8 mouse cellular contexts compared by ENCODE assay signal in genomic region chr10:10557570-10558336, GRCm38 (mm10). TPM values are rescaled to one million over a fixed set of nuclear protein-coding genes. Genes with fewer than 3 reads are reported as not detected.
A peak's percentile ranks its signal among the peaks of the same experiment; 100 is the strongest.
DNase-seq lines count a peak whose midpoint lies in the region; ATAC-seq and TF ChIP-seq lines count a peak whose summit lies in the region.

Gene Rab32 (minus strand): TSS chr10:10558265.

- intact Hi-C loops in left cerebral cortex, postnatal 36 days (cut with DNase I), result loop anchor here (1.0 kb wide), 1 partner anchor 149 kb away; no protein-coding TSS in a partner anchor

- no peaks in the 10 kb centered on the region for H3K9me3 ChIP-seq in embryonic facial prominence, embryonic 11.5 days (replicated peaks; ENCODE audit: control insufficient read depth, low read length)
- H3K9me3 ChIP-seq in intestine, postnatal 0 days (ENCODE audit: control insufficient read depth), result no peaks in the 10 kb centered on the region
- H3K9me3 ChIP-seq in midbrain, embryonic 10.5 days (replicated peaks), result no peaks in the 10 kb centered on the region

- no peak within 1 kb of the TSS for H3K27ac ChIP-seq in embryonic facial prominence, embryonic 11.5 days (replicated peaks; ENCODE audit: low read depth, low read length)
- H3K27ac ChIP-seq in intestine, postnatal 0 days (ENCODE audit: low read depth, low read length), result peak within 1 kb of the TSS; percentile 62
- H3K27ac ChIP-seq in midbrain, embryonic 10.5 days (replicated peaks), result peak within 1 kb of the TSS; percentile 72; the same call in 1 of the 2 replicates

- peak within 1 kb of the TSS; percentile 58 for H3K9ac ChIP-seq in embryonic facial prominence, embryonic 11.5 days (replicated peaks; ENCODE audit: low read length)
- peak within 1 kb of the TSS; percentile 72 for H3K9ac ChIP-seq in intestine, postnatal 0 days (ENCODE audit: low read depth, low read length)

- H3K4me2 ChIP-seq in embryonic facial prominence, embryonic 11.5 days (ENCODE audit: low read depth, low read length), result peak within 1 kb of the TSS; percentile 95
- peak within 1 kb of the TSS; percentile 95 for H3K4me2 ChIP-seq in intestine, postnatal 0 days (replicated peaks; ENCODE audit: low read depth)

- no peaks in the 10 kb centered on the region for H3K27me3 ChIP-seq in embryonic facial prominence, embryonic 11.5 days (ENCODE audit: control insufficient read depth, insufficient read depth, low read length)
- H3K27me3 ChIP-seq in intestine, postnatal 0 days (replicated peaks; ENCODE audit: control insufficient read depth, insufficient read depth, low read length), result no peaks in the 10 kb centered on the region
- H3K27me3 ChIP-seq in midbrain, embryonic 10.5 days (ENCODE audit: low read depth, poor library complexity, severe bottlenecking), result peaks cover 8% of the 10 kb centered on the region; the same call in 1 of the 2 replicates

- TF ChIP-seq CTCF in intestine, postnatal 0 days (IDR thresholded peaks at IDR 0.05; ENCODE audit: low read depth), result peak; percentile 100

- ATAC-seq in embryonic facial prominence, embryonic 11.5 days (replicated peaks; ENCODE audit: insufficient number of reproducible peaks, low FRiP score, low TSS enrichment, low read depth), result peak; percentile 97
- ATAC-seq in granulocyte monocyte progenitor cell, adult 5-6 weeks (replicated peaks; ENCODE audit: poor library complexity, severe bottlenecking), result peak; percentile 84
- peak; percentile 99 for ATAC-seq in intestine, postnatal 0 days

- WGBS in embryonic facial prominence, embryonic 11.5 days, result under 1% methylated on average over 51 of the region's 51 CpGs
- WGBS in intestine, postnatal 0 days, result under 1% methylated on average over 51 of the region's 51 CpGs
- under 1% methylated on average over 51 of the region's 51 CpGs for WGBS in midbrain, embryonic 10.5 days

- peak; percentile 98 for DNase-seq in adrenal gland, postnatal 14 days
- peak; percentile 90 for DNase-seq in embryonic facial prominence, embryonic 11.5 days (ENCODE audit: low spot score)
- peak; percentile 79 to 80 for DNase-seq in left cerebral cortex, postnatal 36 days (ENCODE audit: low spot score in 2 of 2)
- DNase-seq in midbrain, embryonic 10.5 days (ENCODE audit: low spot score), result peak; percentile 91
- peak; percentile 65 for DNase-seq in right cerebral cortex, postnatal 36 days (ENCODE audit: low spot score in 2 of 2)
- DNase-seq in yolk sac, embryonic 10.5 days (ENCODE audit: low spot score), result peak; percentile 87

- H3K4me3 ChIP-seq in embryonic facial prominence, embryonic 11.5 days (ENCODE audit: low read depth, low read length), result peak within 1 kb of the TSS; percentile 61
- peak within 1 kb of the TSS; percentile 76 for H3K4me3 ChIP-seq in intestine, postnatal 0 days (ENCODE audit: low read depth, low read length)
- peak within 1 kb of the TSS; percentile 77 for H3K4me3 ChIP-seq in midbrain, embryonic 10.5 days

- H3K4me1 ChIP-seq in embryonic facial prominence, embryonic 11.5 days (ENCODE audit: control insufficient read depth, insufficient read depth, low read length), result no peaks in the 10 kb centered on the region
- H3K4me1 ChIP-seq in intestine, postnatal 0 days (replicated peaks; ENCODE audit: control insufficient read depth, insufficient read depth, low read length), result 0 out of 2 replicates have a peak, but pooled peaks cover 3% of the 10 kb centered on the region
- H3K4me1 ChIP-seq in midbrain, embryonic 10.5 days, result peaks cover 3% of the 10 kb centered on the region; the same call in 1 of the 2 replicates

- H3K36me3 ChIP-seq in embryonic facial prominence, embryonic 11.5 days (replicated peaks; ENCODE audit: control insufficient read depth, insufficient read depth, low read depth, low read length), result no peaks in the 10 kb centered on the region
- no peaks in the 10 kb centered on the region for H3K36me3 ChIP-seq in intestine, postnatal 0 days (ENCODE audit: control insufficient read depth, insufficient read depth)
- H3K36me3 ChIP-seq in midbrain, embryonic 10.5 days, result no peaks in the 10 kb centered on the region

RNA-seq across cellular contexts. Expression of gene Rab32, which starts in this region (rescaled TPM):
- total RNA-seq in adrenal gland, postnatal 14 days (2021), result 5.0 and 7.1 TPM in 2 replicates
- 14.7 and 15.1 TPM in 2 replicates for polyA plus RNA-seq in embryonic facial prominence, embryonic 11.5 days (2014; fragmentation: Nextera tagmentation; extraction: Ambion mirVana)
- 83.8 and 99.7 TPM in 2 replicates for total RNA-seq in granulocyte monocyte progenitor cell, adult 5-6 weeks (2014; fragmentation: Nextera tagmentation)
- total RNA-seq in granulocyte monocyte progenitor cell, adult 5-6 weeks (2017), result 58.0 and 67.1 TPM in 2 replicates
- 28.0 and 28.5 TPM in 2 replicates for polyA plus RNA-seq in intestine, postnatal 0 days (2015; fragmentation: Nextera tagmentation; extraction: Ambion mirVana)
- 1 to 10 TPM; 1.1 to 1.8 TPM for total RNA-seq in left cerebral cortex, postnatal 36 days (2021)
- polyA plus RNA-seq in midbrain, embryonic 10.5 days (2016; fragmentation: Nextera tagmentation; extraction: Ambion mirVana), result 8.5 and 11.9 TPM in 2 replicates
